Mouse (Mus musculus) B cell, adult 67 days (primary cell): ENCODE measurements around the gene Trmt112. TPM values are rescaled to one million over a fixed set of nuclear protein-coding genes. Genes with fewer than 3 reads are reported as not detected.

ENCODE experiments used
- total RNA-seq, 2 experiments: library from RNA; stranded (reverse); gene quantifications; 4 replicates each; pipeline ENCODE4 v1.2.4; 2023

Gene Trmt112
- 100 to 1,000 TPM; 148 to 164 TPM for total RNA-seq

DNA sequence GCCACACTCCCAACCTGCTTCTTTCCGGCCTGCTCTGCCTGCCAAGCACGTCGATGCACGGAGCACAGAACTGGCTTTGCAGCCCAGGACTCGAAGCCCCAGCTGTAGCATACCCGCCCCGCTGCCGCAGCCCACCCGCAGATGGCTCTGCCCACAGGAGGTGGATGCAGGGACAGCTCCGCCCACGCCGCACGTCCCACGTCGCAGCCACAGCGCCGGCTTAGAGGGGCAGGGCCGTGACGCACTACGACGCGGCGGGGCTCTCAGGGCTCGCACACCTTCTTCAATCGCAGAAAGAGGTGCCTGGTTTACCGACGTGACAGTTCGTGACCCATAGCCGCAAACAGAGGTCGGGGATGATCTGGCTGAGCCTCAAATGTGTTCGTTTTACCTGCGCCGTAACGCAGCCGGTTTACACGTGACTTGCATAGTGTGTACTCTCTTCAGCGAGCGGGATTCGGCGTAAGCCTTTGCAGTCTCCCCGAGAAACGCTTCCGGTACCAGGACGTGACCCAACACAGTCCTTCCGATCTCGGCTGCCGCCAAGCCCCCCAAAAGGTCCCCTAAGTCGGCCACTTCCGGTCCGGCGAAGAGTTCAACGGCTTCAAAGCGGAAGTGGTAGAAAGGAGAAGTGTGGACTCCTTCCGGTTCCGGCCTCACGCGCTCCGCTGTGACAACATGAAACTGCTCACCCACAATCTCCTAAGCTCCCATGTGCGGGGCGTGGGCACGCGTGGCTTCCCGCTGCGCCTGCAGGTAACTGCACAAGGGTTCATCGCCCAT lies at the start of gene Trmt112, which contains the start of gene Prdx5:
Gene Trmt112, plus strand, starts transcription at position 192 of the 783 bp plus-strand sequence.
Gene Prdx5, minus strand, starts transcription at position 600 of the 783 bp plus-strand sequence.

DNA sequence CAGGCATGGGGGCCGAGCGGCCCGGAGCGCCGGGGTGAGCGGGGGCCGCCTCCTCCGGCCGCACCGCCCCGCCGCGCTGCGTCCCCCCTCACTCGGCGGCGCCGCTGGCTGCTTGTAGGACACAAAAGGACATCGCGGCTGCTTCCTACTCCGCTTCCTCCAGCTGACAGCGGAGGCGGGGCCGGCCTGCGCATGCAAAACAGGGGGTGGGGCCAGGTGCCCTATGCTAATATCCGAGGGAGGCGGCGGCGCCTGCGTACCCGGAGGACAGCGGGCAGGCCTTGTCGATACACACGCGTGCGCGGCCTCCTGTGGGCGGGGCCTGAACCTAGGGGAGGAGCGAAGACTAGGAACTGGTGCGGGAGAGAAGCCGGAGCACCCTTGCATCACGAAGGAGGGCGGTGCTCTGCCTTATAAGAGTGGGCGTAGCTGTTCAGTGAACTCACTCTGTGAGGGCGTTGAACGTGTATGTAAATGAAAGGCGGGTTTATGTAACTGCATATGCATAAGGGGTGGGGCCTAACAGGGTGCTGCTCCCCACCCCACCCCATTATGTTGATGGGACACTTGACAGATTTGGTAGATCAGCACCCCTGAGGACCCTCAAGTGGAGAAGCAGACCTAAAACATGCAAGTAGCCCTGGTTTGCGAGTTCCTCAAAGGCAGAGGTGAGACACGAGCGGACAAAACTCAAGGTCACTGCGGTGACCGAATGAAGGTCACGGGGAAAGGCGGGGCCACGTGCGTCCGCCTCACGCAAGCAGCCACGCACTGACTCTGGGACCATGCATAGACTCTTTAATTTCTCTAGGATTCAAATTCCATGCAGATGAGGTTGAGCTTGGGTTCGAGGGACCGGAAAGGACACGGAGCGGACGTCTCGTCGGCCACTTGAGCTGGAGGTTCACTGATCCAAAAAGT lies 12.4 kb downstream of the Trmt112 start, which contains the start of gene Esrra:
Gene Esrra, minus strand, starts transcription at position 167 of the 921 bp plus-strand sequence.

DNA sequence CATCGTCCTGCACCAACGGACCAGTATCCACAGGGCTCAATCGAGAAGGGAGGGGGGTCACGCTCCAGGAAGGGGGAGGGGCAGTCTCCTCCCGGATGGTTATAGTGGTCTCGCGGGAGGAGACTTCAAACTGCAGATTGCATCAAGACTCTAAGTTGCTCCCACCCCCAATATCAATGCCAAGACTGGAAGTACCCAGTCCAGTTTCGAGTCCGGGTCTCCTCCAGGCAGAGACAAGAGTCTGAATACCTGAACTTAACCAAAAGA lies 15.7 kb downstream of the Trmt112 start, which contains the start of gene Catsperz:
Gene Catsperz, minus strand, starts transcription at position 74 of the 267 bp plus-strand sequence.

DNA sequence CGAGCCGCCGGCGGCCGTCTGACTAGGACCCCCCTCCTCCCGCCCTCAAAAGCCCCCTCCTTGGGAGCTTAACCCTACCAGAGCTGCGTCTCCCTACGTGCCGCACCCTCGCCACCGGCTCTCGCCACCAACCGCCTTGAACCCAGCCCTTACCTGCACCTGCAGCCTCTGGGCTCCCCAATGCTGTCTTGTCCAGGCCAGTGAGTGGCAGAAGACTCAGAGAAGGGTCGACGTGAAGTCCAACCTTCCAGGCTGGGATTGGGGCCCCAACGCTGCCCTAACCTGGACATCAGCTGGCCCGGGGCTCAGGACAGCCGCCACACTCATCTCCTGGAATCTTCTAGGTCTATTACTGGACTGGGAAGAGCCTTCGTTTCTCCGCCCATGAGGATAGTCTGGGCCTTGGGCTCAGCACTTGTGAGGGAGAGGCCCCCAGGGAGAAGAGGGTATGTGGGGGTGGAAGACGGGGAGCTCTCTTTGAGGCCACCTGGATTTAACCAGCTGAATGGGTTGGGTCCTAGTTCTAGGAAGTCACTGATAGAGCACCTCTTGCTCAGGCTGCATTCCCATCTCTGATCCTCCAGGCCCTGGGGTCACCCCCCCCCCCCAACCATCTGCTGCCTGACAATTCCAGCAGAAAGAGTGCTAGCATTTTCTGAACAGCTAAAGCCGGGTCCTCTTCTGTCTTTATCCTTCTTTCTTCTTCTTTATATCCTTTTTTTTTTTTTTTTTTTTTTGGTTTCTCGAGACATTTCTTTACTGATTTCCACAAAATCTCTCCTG lies 24.9 kb downstream of the Trmt112 start, which contains the start of gene Kcnk4:
Gene Kcnk4, minus strand, starts transcription at position 321 of the 783 bp plus-strand sequence.

DNA sequence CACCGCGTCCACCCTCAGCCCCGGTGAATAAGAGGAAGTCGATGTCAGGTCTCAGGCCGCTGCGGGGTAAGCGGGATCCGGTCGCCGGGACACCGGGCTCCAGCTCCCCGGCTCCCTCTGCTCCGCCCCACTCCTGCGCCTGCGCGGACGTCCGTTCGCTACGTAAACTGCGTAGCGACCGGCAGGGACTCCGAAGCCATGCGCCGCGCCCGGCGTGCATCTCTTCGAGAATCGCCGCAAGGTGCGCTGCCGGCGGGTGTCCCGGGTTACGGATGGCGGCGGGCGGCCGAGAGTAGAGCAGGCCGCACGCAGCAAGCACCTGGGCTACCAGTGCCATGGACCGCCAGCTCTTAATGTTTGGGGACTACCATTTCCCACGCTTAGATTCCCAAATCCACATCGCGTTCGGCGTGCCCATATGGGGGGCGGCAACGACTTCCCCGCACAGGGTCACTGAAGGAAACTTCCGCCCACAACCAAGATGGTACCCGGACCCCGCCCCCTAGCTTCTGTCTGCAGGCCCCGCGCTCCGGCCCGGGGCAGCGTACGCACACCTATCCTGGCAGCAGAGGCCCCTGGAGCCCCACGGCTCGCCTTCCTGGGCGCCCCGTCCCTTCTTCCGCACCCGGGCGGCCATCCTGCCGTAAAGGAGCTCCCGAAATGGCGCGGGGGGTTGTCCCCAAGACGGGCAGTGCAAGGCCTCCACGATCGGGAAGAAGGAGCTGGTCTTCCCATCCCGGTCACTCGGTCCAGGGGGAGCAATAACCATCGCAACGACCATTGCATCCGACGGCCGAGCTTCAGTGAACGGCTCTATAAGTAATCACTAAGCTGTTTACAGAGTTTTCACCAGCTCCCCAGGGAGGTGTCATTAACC lies 32.1 kb downstream of the Trmt112 start, which contains the start of gene Bad:
Gene Bad, plus strand, starts transcription at position 490 of the 877 bp plus-strand sequence.

GRCm38 (mm10) chr19:6942249-6942691 lies 32.8 kb downstream of the Trmt112 start, which contains the start of gene Gpr137:
Gene Gpr137, minus strand, starts transcription at chr19:6942480.

Other genes with a start within 250 kb of the Trmt112 start
- 10 to 100 TPM; 31.2 to 32.4 TPM for gene Rps6ka4, start 69.1 kb upstream of the Trmt112 start, total RNA-seq
- 10 to 100 TPM; 26.6 TPM for gene Ccdc88b, start 51.5 kb upstream of the Trmt112 start, total RNA-seq
- 10 to 100 TPM; 84.2 to 90.7 TPM for gene Prdx5, start 408 bp downstream of the Trmt112 start, total RNA-seq
- gene Esrra, start 12.1 kb downstream of the Trmt112 start, total RNA-seq, result 10 to 100 TPM; 61.0 to 65.8 TPM
- gene Catsperz, start 15.7 kb downstream of the Trmt112 start, total RNA-seq, result not detected
- gene Kcnk4, start 24.8 kb downstream of the Trmt112 start, total RNA-seq, result not detected
- 10 to 100 TPM; 14.5 to 19.4 TPM for gene Bad, start 32.2 kb downstream of the Trmt112 start, total RNA-seq
- gene Gpr137, start 32.8 kb downstream of the Trmt112 start, total RNA-seq, result 10 to 100 TPM; 16.7 to 18.1 TPM
- gene Ppp1r14b, start 65.3 kb downstream of the Trmt112 start, total RNA-seq, result 100 to 1,000 TPM in 1 of 2 experiments, 10 to 100 TPM in 1; 98.1 to 108 TPM
- gene Plcb3, start 66.8 kb downstream of the Trmt112 start, total RNA-seq, result 10 to 100 TPM; 19.8 to 22.5 TPM
- 10 to 100 TPM; 27.2 to 32.8 TPM for gene Fkbp2, start 70.8 kb downstream of the Trmt112 start, total RNA-seq
- gene Vegfb, start 78.0 kb downstream of the Trmt112 start, total RNA-seq, result 10 to 100 TPM; 14.8 to 22.4 TPM
- 10 to 100 TPM; 25.7 to 30.4 TPM for gene Dnajc4, start 82.9 kb downstream of the Trmt112 start, total RNA-seq
- 1 to 10 TPM; 4.1 to 8.3 TPM for gene Nudt22, start 86.4 kb downstream of the Trmt112 start, total RNA-seq
- 1 to 10 TPM; 5.0 to 6.1 TPM for gene Trpt1, start 86.4 kb downstream of the Trmt112 start, total RNA-seq
- 100 to 1,000 TPM; 174 to 183 TPM for gene Fermt3, start 109.8 kb downstream of the Trmt112 start, total RNA-seq
- gene Stip1, start 130.3 kb downstream of the Trmt112 start, total RNA-seq, result 100 to 1,000 TPM in 1 of 2 experiments, 10 to 100 TPM in 1; 85.8 to 161 TPM
- 1 to 10 TPM; 6.9 to 7.1 TPM for gene Macrod1, start 147.1 kb downstream of the Trmt112 start, total RNA-seq
- gene Flrt1, start 196.0 kb downstream of the Trmt112 start, total RNA-seq, result under 1 TPM in 1 of 2 experiments, not detected in 1; 0.09 TPM